Mouse (Mus musculus) testis, postnatal 14 days (tissue): ENCODE results near the gene Olfr1440.

ENCODE experiments used
- DNase-seq: peaks from one replicate; pipeline ENCODE4 v3.0.0; 2021; ENCODE audit warnings: low spot score

Olfr1440 gene

DNA sequence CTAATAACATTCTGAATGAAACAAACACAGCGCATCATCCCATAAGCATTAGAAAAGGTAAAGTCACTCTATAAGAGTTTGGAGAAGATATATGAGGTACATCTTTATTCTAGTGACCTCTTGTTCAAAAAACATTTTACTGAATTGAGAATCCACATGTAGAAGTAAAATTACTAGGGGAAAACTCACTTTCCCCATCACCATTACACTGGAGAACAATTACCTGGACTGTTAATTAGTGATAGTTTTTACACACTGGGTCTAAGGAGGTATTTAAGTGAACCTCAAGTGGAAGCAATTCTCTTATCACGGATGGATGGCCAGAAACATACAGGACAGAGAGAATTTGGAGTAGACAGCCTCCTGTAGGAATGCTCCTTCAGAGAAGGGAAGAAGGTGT lies at the start of gene Olfr1440:
TSS of gene Olfr1440 (plus strand) at position 301 of the 400 bp plus-strand sequence.
- DNase-seq, result no peak

DNA sequence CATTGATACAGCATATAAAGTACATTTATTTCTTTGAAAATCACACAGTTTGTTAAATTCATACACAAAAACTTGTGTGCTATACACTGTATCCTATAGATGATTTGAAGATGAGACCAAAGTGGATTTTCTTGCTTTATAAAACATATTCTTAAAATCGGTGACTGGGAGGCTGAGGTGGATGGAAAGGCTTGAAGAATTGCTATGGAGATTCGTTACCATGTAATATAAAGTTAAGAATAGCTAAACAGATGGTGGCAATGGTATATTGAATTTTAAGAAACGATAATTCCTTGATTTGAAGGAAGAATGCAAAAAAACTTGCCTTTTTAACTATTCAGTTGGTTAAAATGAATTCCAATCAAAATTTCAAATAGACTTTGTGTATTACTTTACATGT lies 14.1 kb upstream of the Olfr1440 start:
- no peak for DNase-seq

DNA sequence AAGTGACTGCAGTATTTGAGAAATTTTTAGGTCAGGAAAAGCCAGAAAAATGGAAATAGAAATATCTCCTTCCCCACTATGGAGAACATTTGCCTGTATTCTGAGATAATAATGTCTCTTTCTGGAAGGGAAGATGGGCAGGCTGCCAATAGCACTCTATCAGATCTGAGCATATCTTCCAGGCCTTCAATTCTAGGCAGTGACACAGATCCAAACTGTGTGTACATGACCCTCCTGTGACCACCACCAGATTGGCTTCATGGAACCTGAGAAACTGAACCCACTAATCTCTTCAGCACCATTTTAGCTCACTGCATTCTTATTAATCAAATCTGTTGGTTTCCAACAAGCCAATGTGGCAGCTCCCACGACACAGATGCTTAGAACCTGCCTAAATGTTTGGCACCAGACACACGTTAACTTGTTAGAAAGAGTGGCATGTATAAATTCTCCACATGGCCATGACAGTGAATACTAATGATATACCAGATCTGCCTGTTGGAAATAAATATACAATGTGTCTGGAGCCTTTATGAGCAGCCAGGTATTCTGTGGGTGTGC lies 12.5 kb upstream of the Olfr1440 start:
- no peak for DNase-seq

DNA sequence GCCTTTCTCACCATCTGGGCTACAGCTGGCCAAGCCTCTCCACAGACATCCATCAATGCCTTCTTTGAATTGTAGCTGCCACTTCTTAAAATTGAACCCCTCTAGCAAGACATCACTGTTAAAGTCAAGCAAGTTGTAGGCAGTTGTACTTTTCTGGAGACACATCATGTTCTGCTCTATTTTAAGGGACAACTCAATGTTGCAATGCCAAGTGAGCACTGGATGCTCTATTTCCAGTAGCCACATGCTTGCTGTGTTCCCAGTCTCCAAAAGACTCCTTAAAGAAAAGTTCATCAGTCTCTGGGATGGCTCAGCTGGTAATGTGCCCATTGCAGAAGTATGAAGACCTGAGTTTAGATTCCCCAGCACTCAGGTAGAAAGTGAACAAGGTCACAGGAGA lies 26.7 kb downstream of the Olfr1440 start:
- DNase-seq, result no peak

DNA sequence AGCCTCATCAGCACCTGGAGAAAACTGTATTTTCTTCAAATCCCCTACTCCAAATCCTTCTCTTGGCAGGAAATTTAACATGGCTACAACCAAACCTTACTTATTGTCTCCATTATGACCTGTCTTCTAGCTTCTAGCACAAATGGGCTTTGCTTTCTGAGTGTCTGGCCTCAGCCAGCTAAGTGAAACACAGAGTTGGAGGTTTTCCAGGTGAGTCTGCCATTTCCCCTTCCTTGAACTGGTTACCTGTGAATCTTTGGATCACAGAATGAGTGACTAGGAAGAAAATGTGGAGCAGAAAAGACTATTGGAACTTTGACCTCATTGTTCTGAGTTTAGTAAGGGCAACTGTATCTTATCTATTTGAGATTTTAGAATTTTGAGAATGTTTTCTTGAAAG lies 30.3 kb downstream of the Olfr1440 start, which contains the start of gene Olfr1441:
TSS of gene Olfr1441 (plus strand) at position 73 of the 400 bp plus-strand sequence.
- no peak for DNase-seq

DNA sequence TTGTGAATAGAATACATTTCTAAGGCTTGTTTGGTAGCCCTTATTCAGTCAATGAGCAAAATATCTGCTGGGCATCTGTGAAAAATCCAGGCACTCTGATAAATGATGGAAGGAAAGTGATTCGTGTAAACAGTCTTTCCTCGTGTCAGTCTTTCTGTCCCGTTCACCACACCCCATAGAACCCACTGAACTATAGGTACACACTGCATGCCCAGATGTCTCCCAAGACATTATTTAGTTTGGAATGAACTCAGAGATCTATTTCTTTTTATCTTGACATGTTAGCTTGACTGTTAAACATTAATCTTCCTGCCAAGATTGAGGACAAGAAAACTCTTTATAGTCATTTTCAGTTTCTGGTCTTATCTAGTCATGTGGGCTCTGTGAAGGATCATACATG lies 31.2 kb downstream of the Olfr1440 start:
- DNase-seq, result no peak

DNA sequence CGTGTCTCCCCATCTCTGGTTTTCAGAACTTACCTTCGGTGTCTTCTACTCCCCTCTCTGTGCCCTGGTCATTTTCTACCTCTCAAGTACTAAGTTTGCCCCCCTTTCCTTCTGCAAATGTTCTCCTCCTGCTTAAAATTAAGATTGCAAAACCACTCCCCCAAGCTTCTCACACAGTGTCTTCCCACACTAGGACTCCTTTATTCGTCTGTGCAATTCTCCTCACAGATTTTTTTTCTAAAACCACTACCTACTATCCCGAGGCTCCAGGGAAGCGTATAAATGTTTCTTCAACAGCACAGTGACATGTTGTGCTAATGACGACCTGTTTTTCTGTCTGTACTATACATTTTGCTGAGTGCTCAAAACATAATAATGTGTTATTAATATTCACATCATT lies 33.5 kb downstream of the Olfr1440 start:
- no peak for DNase-seq

DNA sequence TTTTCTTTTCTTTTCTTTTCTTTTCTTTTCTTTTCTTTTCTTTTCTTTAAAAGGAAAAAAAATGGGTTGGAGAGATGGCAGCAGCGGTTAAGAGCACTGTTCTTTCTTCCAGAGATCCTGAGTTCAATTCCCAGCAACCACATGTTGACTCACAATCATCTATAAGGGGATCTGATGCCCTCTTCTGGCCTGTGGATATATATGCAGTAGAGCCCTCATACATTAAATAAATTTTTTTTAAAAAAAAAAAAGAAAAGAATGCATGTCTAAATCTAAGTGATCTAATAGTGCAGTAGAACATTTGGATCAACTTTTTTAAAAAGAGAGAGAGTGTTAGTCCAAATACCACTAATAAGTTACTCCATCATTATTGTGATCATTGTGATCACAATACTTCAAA lies 34.6 kb downstream of the Olfr1440 start:
- no peak for DNase-seq

DNA sequence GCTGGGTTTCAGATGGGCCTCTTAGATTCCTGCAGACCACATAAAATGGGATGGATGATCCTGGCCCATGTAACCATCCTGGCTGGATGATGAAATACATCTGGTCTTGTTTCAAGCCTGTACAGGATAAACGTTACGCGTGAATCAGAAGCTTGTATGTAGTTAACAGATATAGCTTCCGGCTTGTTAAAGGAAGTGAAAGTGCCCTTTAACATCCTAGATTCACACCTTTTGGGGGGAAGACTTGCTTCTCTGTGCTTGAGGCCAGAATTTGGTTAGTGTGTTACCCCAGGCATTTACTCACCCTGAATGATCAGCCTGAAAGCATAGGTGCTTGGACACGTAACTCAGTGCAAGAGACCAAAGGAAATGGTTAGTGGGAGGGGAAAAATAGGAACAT lies 40.0 kb downstream of the Olfr1440 start:
- no peak for DNase-seq

DNA sequence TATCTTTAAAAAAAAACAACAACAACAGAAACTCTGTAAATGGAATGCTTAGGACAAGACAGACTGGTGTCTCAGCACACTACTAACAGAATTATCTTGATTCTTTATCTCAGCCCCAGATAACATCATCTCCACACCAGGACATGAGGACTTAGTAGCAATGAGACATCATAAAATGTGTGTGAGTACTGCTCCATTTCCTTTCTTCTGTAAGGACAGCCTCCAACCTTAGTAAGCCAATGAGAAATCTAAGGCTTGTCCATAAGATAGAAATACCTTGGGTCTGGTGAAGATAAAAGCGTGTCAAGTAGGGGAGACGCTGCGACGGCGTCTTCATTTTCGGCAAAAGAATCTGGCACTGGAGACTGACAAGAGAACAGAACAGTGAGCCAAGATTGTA lies 40.5 kb downstream of the Olfr1440 start, which contains the start of gene Pfpl:
TSS of gene Pfpl (plus strand) at position 301 of the 400 bp plus-strand sequence.
- DNase-seq, result no peak

DNA sequence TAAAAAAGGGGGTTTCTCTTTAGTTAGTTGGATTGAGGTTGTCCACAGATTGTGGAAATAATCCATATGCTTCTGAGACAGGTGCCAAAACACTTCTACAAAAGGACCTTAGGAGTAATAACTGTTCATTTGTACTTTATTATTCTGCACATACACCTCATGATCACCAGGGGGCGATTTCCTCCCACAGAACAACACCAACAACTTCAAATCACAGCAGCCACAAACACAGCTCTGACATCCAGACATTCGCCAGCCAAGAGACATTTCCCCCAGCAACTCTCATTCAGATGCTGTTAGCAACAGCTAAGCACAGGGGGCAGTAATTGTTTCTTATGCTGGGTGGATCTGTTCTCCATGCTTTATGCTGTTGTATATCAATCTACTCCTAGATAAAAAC lies 46.0 kb downstream of the Olfr1440 start:
- peak; percentile 19 for DNase-seq

DNA sequence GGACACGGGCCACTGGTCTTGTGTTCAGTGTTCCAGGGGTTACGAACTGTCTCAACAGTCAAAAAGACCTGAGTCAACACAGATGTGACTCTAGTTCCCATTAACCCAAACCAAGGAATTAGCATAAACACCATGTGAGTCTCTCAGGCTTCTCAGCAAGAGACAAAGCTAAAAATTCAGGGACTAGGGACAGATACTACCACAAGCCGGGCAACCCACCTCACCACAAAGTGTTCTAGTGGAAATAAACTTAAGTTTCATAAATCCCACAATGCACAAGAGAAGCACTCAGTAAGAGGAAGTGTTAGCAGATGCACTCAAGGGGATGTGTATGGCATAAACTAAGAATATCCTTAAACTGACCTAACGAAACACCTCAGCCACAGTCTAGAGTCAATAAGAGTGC lies 47.9 kb downstream of the Olfr1440 start:
- DNase-seq, result no peak

DNA sequence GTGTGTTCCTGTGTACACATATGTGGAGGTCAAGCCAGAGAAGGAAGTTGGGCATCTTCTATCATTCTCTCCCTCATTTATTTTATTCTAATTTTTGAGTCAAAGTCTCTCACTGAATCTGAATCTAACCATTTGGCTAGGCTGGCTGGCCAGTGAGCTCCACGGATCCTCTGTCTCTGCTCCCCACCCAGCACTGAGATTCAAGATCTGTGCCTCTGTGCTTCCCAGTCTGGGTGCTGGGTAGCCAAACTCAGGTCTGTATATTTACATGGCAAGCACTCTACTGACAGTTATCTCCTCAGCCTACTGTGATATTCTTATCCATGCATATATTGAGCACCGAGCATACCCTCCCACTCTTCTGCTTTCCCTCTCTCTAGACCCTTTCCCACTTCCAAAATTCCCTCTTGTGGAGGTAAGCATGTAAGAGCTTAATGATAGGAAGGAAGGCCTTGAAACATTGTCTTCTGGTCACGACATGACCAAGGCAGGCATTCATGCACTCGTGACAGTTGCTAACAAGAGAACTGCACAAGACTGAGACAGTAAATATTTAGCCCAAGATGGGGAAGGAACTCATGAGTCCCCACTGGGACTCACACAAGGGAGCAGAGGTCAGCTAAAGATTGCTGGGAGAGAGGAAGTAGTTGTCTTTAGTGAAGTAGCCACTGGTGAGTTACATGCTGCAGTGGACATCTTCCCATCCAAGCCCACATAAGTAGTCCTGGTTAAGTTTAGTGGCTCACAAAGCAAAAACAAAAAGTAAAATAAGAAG lies 48.9 kb downstream of the Olfr1440 start:
- no peak for DNase-seq

DNA sequence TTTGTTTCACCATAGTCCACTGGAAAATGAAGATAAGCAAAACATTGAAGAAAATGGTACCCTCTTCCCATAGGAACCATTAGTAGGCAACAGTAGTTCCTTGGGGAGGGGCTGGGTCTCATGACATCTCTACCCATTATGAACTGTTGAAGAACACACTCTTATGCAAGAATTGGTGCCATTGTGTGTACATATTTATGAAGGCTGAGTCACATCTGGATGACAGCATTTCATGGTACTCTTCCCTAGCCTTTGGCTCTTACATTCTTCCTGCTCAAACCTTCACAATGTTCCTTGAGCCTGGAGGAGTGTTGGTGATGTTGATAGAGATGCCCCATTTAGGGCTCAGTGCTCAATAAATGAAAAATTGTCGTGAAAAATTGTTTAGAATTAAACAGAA lies 52.5 kb downstream of the Olfr1440 start:
- DNase-seq, result no peak

DNA sequence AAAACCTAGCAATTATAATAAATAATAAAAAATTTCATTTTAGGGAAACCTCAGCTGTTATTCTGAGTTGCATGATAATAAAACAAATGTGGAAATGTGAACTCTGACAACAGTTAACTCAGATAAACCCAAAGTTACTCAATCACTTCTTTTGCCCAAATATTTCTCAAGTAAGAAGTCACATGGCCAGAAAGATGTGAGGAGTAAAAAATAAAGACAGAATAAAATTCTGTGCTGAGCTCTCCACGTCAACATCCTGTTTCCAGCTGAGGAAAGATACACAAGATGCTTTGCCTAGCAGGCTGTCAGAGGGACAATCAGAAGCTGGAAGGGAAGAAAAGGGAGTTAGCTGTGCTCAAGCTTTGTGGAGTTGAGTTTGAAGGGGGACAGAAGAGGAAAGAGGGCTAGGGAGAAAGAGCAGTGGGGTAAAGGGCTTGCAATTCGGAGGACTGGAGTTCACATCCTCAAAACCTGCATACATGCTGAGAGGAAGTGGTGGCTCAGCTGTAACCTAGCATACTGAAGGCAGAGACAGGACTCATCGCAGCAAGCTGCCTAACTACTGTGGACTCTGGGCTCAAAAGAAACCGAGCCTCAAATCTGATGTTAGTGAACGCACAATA lies 53.1 kb downstream of the Olfr1440 start:
- no peak for DNase-seq

DNA sequence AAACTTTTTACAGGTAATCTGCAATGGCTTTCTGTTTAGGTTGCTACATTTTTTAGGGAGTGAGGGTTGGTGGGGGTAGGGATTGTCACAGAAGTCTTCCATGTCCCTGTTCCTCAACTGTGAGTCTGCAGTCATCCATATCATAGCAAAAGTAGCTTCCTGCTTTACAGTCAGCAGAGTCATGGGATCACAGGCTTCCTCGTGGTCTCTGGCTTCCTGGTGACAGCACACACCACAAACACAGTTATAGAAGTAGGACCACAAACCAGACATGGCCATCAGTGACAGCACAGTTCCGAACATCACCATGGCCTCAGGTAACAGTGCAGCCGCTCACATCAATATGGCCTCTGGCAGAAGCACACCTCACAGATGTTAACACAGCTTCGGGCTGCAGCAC lies 55.5 kb downstream of the Olfr1440 start:
- DNase-seq, result peak; percentile 56

DNA sequence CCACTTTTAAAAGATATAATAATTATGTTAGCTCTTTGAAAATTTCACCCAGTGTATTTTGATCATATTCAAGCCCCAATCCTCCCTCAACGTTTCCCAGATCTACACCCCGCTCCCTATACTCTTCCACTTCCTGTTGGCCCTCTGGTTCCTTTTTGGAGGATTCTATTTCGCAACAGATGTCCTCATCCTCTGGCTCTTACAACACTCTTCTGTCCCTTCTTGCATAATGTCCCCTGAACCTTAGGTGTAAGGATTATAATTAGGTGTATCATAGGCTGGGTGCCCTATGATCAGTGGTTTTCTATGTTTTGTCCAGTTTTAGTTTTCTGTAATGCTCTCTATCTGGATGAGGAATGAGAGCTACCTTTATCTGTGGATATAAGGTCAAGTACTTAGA lies 57.9 kb downstream of the Olfr1440 start:
- DNase-seq, result no peak
